Mouse (Mus musculus) heart, adult 9 months (tissue): ENCODE data around the gene Hapln1.

Experiments used
- DNase-seq, 2 experiments: peaks; one replicate each; pipeline ENCODE4 v3.0.0; 2022; ENCODE audit warnings: low spot score in 2 of 2

Hapln1 gene

GRCm38 (mm10) chr13:89539205-89539886, at the start of gene Hapln1:
Gene Hapln1, plus strand, starts transcription at chr13:89539796.
- DNase-seq, result no peak

GRCm38 (mm10) chr13:89493169-89493568, 46.4 kb upstream of the Hapln1 start:
- no peak for DNase-seq

- no peak for DNase-seq
Observed at GRCm38 (mm10) chr13:89493678-89494077, 45.9 kb upstream of the Hapln1 start.

- no peak for DNase-seq
Observed at GRCm38 (mm10) chr13:89496569-89496968, 43.0 kb upstream of the Hapln1 start.

- DNase-seq, result no peak
Observed at GRCm38 (mm10) chr13:89499419-89499818, 40.2 kb upstream of the Hapln1 start.

DNA sequence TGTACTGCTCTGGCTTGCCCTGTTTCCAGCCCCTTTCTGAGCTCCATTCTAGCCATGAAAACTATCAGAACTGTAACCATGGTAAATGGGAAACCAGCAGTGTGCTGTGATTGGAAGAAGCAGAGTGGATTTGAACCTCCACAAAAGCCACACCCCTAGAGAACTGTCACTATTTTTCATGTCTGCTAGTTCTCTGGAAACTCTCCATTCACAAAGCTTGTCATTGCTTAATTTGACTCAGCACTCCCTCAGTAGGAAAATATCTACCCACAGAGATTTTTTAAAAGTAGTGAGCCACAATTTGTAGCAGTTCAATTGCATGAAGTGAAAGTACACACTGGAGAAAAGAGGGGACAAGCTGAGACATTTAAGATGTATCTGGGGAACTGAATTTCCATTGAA, 18.1 kb upstream of the Hapln1 start:
- DNase-seq, result no peak

- DNase-seq, result no peak
Observed at GRCm38 (mm10) chr13:89528716-89529115, 10.9 kb upstream of the Hapln1 start.

DNA sequence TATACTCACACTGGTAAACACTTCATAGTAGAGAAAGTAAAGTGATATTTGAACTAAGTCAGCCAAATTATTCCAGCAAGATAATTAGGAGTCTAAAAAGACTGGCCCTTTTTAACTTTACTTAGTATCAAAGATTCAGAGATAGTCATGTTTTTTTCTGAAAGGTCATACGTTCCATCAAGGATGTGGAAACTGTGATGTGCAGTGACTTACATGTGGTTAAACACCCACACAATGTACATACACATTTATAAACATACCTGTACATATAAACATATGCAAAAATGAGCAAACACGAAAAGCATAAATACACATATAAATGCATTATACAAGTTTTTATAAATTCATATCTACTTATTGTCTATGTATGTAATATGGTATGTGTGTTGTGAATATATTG, 9.2 kb upstream of the Hapln1 start:
- no peak for DNase-seq

- DNase-seq, result no peak
Observed at GRCm38 (mm10) chr13:89539887-89540264, 280 bp downstream of the Hapln1 start.

- DNase-seq, result no peak
Observed at GRCm38 (mm10) chr13:89540301-89540982, 846 bp downstream of the Hapln1 start.

- no peak for DNase-seq
Observed at GRCm38 (mm10) chr13:89543003-89543402, 3.4 kb downstream of the Hapln1 start.

DNA sequence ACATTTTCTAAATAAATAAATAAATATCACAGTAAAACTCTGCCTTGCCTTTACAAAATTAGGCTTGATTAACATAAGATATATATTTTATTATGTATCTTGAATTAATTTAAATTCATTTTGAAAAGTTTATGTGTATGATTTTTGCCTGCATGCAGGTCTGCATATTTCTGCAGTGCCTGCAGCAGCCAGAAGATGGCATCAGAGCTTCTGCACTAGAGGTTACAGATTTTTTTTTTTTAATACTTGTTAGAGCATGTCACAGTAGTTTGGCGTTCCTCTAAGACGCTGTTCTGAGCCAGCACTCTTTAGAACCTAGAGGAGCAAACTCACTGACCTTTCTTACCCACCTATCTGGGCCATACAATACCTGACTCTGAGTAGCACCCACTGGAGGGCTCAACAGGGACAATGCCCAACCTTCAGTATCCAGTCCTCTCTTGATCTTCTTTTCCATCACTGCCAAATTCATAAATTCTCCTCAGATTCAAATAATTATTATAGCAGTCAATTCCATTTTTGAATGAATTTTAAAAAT, 8.7 kb downstream of the Hapln1 start:
- DNase-seq, result no peak

GRCm38 (mm10) chr13:89549507-89549906, 9.9 kb downstream of the Hapln1 start:
- DNase-seq, result no peak

- DNase-seq, result no peak
Observed at GRCm38 (mm10) chr13:89551502-89551901, 11.9 kb downstream of the Hapln1 start.

DNA sequence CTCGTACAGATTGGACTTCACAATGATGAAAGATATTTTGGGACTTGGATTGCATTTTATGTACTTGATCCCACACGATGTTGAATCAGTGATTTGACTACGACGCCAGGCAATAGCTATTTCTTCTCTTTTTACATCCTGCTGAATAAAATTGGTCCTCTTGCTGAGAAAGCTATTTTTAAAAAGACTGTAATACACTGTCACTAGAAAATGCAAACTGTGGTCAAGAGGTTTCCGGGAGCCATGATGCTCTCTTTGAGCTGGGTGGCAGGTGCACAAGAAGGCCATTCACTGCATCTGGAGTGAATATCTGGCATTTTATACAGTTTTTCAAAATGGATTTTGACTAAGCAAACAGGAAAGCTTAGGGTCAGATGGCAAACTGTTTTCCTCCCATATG, 24.9 kb downstream of the Hapln1 start:
- no peak for DNase-seq

DNA sequence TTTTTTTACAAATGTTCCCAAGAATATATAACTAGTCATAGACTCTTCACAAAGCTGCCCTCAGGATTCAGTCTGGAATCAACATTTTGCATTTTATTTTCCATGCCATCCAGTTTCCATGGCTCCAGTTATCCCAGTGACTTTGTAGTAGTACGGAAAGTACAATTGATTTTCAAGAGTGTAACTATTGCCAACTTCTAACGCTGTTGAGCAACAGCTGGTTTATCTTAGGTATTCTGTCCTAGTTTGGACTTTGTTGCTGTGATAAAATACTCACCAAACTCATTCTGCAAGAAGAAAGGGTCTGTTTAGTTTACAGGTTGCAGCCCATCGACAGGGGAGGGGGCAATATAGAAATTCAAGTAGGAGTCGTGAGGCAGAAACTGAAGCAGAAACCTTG, 26.7 kb downstream of the Hapln1 start:
- no peak for DNase-seq

DNA sequence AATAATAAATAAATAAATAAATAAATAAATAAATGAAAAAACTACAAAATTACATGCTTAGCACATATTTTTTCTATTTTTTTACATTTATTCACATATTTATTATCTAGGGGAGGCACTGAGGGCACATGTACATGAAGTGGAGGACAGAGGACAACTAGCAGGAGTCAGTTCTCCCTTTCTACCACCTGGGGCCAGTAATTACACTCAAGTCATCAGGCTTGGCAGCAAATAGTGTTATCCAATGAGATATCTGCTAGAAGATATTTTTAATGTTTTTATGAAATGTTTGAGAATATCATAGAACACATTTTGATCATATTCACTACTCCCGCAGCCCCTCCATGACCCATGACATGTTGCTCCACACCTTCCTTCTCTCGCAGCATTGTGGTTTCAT, 39.5 kb downstream of the Hapln1 start:
- no peak for DNase-seq

GRCm38 (mm10) chr13:89583138-89583746, 43.6 kb downstream of the Hapln1 start:
- no peak for DNase-seq

- DNase-seq, result no peak
Observed at GRCm38 (mm10) chr13:89583747-89584738, 44.4 kb downstream of the Hapln1 start.

DNA sequence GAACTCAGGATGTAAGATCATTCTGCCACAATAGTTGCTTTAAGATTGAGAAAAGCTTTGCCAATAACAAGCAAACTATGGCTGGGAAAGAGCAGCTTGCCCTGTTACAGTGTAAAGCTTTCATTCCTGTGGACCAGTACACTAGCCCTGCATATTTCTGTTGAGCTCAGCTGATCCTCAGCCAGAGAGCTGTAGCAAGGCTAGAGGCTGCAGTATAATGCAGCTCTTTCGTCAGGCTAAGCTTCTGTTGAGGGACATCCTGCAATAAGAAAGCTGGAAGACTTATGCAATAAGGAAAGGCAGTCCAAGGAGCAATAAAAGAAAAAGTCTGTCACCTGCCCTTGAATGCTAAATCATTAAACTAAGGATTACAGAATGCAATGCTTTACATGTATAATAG, 45.5 kb downstream of the Hapln1 start:
- DNase-seq, result no peak

DNA sequence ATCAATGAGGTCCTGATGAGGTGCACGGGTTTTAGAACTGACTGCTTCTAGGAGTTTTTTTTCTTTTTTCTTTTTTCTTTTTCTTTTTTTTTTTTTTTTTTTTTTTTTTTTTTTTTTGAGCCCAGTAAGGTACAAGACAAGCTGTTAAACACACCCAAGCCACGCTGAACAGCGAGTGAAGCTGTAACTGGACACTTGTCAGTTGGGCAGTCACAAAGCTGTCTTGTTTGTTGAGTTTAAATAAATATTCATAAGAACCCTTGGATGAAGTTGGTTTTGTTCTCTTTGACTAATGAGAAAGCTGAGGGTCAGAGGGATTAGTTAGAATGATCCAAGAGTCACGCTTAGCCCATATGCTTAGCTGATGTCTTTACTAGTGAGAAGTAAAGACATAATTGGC, 55.5 kb downstream of the Hapln1 start:
- no peak for DNase-seq

- no peak for DNase-seq
Observed at GRCm38 (mm10) chr13:89597354-89597753, 57.8 kb downstream of the Hapln1 start.
